Mouse (Mus musculus) bone marrow, adult 2 months (tissue): ENCODE measurements at regions not wholly inside any gene's neighbourhood (a gene's known extent, or its start where the extent isn't known, plus 50 kb on each side); places are given as distances from the start of the nearest gene placed in this dataset.

Experiments used
- H3K27ac ChIP-seq: fragments of 200-500 bp; 2 replicates; pipeline ENCODE4 v1.5.1; 2012; ENCODE audit warnings: low read depth, mild to moderate bottlenecking, control low read depth, inconsistent platforms, low read length; ENCODE audit not compliant: control insufficient read depth, poor library complexity, insufficient read depth
- H3K4me1 ChIP-seq: fragments of 200-500 bp; 2 replicates; pipeline ENCODE4 v1.6.1; 2011; ENCODE audit warnings: low read length; ENCODE audit not compliant: control insufficient read depth, insufficient read depth
- H3K4me3 ChIP-seq: fragments of 200-500 bp; replicated peaks from 2 replicates; pipeline ENCODE3; 2011; ENCODE audit warnings: mild to moderate bottlenecking, low read depth, low read length, control low read depth; ENCODE audit not compliant: control insufficient read depth
- CTCF ChIP-seq: fragments of 200-500 bp; IDR thresholded peaks from 2 replicates; pipeline ENCODE4 v1.5.1; 2011; ENCODE audit warnings: low read length, control low read depth; ENCODE audit not compliant: control insufficient read depth, insufficient read depth
- POLR2A ChIP-seq: fragments of 200-500 bp; IDR thresholded peaks from 2 replicates; pipeline ENCODE4 v1.6.1; 2011; ENCODE audit warnings: low read depth, mild to moderate bottlenecking, control low read depth, low read length, borderline replicate concordance; ENCODE audit not compliant: control insufficient read depth
- WGBS: fragments of 180-500 bp; shearing (Covaris S2); methylation state at CpG from one replicate; pipeline ENCODE4 v1.1.7; 2018; 5-methylcytosine and 5-hydroxymethylcytosine counted together

GRCm38 (mm10) chr2:117936590-117936989 lies 175.1 kb upstream of the Thbs1 start:
- no peak for TF ChIP-seq POLR2A
- TF ChIP-seq CTCF, result no peak
- Histone ChIP-seq H3K4me1 (no peaks in the 10 kb centered on the region; the same call in 1 of the 2 replicates), H3K4me3 (no peak overlapping the region), H3K27ac (no peak overlapping the region)
- WGBS, result 35% methylated on average over 6 of the region's 6 CpGs

- TF ChIP-seq POLR2A, result no peak
- no peak for TF ChIP-seq CTCF
- H3K4me1 ChIP-seq, result no peaks in the 10 kb centered on the region; the same call in 1 of the 2 replicates
- no peak overlapping the region for H3K4me3 ChIP-seq
- H3K27ac ChIP-seq, result no peak overlapping the region
- WGBS, result 83% methylated on average over 12 of the region's 12 CpGs
Observed at GRCm38 (mm10) chr2:117938283-117939049, 173.2 kb upstream of the Thbs1 start.

DNA sequence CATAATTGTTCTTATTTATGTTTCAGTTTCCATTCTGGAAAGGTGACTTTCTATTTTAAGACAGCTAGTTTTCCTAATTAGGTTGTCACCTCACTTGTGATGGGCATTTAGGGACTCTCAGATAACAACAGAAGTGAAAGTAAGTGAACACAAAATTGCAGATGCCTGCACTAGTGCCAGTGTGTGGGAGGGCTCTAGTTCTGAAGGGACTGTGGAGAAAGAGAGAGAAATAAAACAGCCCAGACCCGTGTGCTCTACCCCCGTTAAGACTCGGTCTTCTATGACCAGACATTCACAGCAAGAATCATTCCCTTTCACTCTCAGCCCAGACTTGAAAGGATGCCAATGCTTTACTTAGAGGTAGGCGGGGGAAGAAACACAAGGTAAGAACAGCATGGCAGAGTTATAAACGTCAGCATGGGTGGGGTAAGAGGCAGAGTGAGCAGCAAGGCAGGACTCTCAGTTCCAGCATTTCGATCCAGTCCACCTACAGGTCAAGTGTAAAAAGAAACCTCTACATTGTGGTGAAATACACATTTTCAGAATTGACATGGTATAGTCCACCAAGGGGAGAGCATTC lies 170.1 kb upstream of the Thbs1 start:
- no peaks in the 10 kb centered on the region; the same call in 1 of the 2 replicates for H3K4me1 ChIP-seq
- H3K4me3 ChIP-seq, result no peak overlapping the region
- WGBS, result 35% methylated on average over 6 of the region's 6 CpGs
- no peak overlapping the region for H3K27ac ChIP-seq
- TF ChIP-seq POLR2A (no peak), CTCF (no peak)

- TF ChIP-seq POLR2A, result no peak
- TF ChIP-seq CTCF, result no peak
- 72% methylated on average over 5 of the region's 5 CpGs for WGBS
- no peaks in the 10 kb centered on the region; the same call in 1 of the 2 replicates for H3K4me1 ChIP-seq
- H3K4me3 ChIP-seq, result no peak overlapping the region
- H3K27ac ChIP-seq, result no peak overlapping the region
Observed at GRCm38 (mm10) chr2:117943666-117944065, 168.0 kb upstream of the Thbs1 start.

- Histone ChIP-seq H3K27ac (no peak overlapping the region), H3K4me1 (no peaks in the 10 kb centered on the region; the same call in 1 of the 2 replicates), H3K4me3 (no peak overlapping the region)
- TF ChIP-seq POLR2A, result no peak
- no peak for TF ChIP-seq CTCF
- WGBS, result 65% methylated on average over 1 of the region's 1 CpGs
Observed at GRCm38 (mm10) chr2:117944325-117944724, 167.4 kb upstream of the Thbs1 start.

- TF ChIP-seq POLR2A, result no peak
- no peak for TF ChIP-seq CTCF
- H3K27ac ChIP-seq, result no peak overlapping the region
- H3K4me1 ChIP-seq, result no peaks in the 10 kb centered on the region; the same call in 1 of the 2 replicates
- no peak overlapping the region for H3K4me3 ChIP-seq
- 4% methylated on average over 2 of the region's 2 CpGs for WGBS
Observed at GRCm38 (mm10) chr2:117944942-117945341, 166.7 kb upstream of the Thbs1 start.

- TF ChIP-seq POLR2A (no peak), CTCF (no peak)
- Histone ChIP-seq H3K27ac (no peak overlapping the region), H3K4me3 (no peak overlapping the region), H3K4me1 (peaks cover 2% of the 10 kb centered on the region)
- 54% methylated on average over 5 of the region's 5 CpGs for WGBS
Observed at GRCm38 (mm10) chr2:117950431-117951336, 161.0 kb upstream of the Thbs1 start.

GRCm38 (mm10) chr2:117951337-117951718 lies 160.3 kb upstream of the Thbs1 start:
- peaks cover 2% of the 10 kb centered on the region for H3K4me1 ChIP-seq
- WGBS, result 15% methylated on average over 2 of the region's 2 CpGs
- H3K27ac ChIP-seq, result no peak overlapping the region
- TF ChIP-seq CTCF (no peak), POLR2A (no peak)
- H3K4me3 ChIP-seq, result no peak overlapping the region
